Mouse (Mus musculus) heart, adult 2 months (tissue): ENCODE measurements around the gene Wdr24.
A peak's percentile ranks its signal among the peaks of the same experiment; 100 is the strongest.

Source experiments
- CTCF ChIP-seq: fragments of 200-600 bp; IDR thresholded peaks from 2 replicates; pipeline ENCODE4 v1.8.1; 2022; ENCODE audit warnings: antibody characterized with exemption, mild to moderate bottlenecking, moderate library complexity
- POLR2A ChIP-seq: fragments of 200-500 bp; IDR thresholded peaks from 2 replicates; pipeline ENCODE4 v1.6.1; 2011; ENCODE audit warnings: mild to moderate bottlenecking, low read depth, low read length, control low read depth; ENCODE audit not compliant: insufficient read depth

DNA sequence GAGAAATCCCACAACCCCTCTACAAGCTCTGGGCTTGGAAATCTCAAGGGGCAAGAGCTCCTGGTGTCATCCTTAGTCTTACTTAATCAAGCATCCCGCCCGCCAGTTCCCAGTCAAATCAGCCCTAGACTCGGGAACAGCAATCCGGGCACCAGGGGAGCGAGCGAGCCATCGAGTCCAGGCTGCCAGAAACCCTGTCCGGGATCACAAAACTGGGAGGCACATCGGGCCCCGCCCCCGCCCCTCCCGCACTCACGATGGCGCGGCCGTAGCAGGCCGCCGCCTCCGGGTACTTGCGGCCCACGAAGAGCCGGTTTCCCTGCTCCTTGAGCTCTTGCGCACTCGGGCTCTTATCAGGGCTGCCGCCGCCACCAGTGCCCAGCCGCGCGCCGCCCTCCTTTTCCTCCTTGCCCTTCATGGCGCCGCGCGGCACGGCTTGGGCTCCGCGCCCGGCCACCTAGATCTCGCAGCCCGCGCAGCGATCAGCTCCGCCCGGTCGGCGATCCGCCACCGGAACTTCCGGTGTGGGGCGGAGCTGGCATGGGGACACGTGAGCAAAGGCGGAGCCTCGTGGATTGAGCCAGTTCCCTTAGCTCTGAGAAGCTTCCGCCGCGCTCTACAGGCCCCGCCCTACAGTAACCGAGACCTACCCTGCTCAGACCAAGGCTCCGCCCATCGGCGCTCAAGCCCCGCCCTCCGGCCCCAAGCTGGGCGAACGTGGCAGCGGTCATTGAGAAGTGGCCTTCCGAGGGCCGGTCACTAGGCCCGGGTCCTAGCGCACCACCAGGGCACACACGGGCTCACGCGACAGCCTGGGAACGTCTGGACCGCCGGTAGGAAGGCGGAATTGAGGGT lies 9.2 kb downstream of the Wdr24 start:
- no peak for TF ChIP-seq CTCF
- peak; percentile 83; the same call in 1 of the 2 replicates for TF ChIP-seq POLR2A
